Mouse (Mus musculus) CH12.LX (cell line): ENCODE results near the gene Hist1h2ba. TPM values are rescaled to one million over a fixed set of nuclear protein-coding genes. Genes with fewer than 3 reads are reported as not detected.

Experiments used
- DNase-seq: peaks from one replicate; pipeline ENCODE4 v3.0.0-alpha.2; 2013; ENCODE audit errors: extremely low read depth
- H3K27ac ChIP-seq: 2 replicates; pipeline ENCODE4 v1.5.1; 2012; ENCODE audit warnings: low read depth, mild to moderate bottlenecking, control low read depth, moderate library complexity; ENCODE audit not compliant: insufficient read depth
- H3K27me3 ChIP-seq: replicated peaks from 2 replicates; pipeline ENCODE3; 2012; ENCODE audit warnings: inconsistent platforms
- H3K36me3 ChIP-seq, 2 experiments: replicated peaks in 1 of 2; 2 replicates each; pipeline versions ENCODE3 to v1.6.1; 2012; ENCODE audit warnings: inconsistent platforms in 1 of 2, low read length in 1 of 2, mild to moderate bottlenecking in 1 of 2, mixed read lengths in 1 of 2, moderate library complexity in 1 of 2; ENCODE audit not compliant: control insufficient read depth in 1 of 2, insufficient read depth in 1 of 2
- H3K4me1 ChIP-seq, 2 experiments: 2 replicates each; pipeline ENCODE4 v1.6.1; 2012; ENCODE audit warnings: inconsistent platforms in 1 of 2, moderate library complexity in 1 of 2; ENCODE audit not compliant: insufficient read depth in 2 of 2, control insufficient read depth in 1 of 2
- H3K4me2 ChIP-seq: 2 replicates; pipeline ENCODE4 v1.6.1; 2012; ENCODE audit warnings: low read depth, mild to moderate bottlenecking, control low read depth; ENCODE audit not compliant: poor library complexity, insufficient read depth, severe bottlenecking
- H3K4me3 ChIP-seq, 3 experiments: fragments of 150-350 bp in 1 of 3; sonication (generic) in 1 of 3; replicated peaks in 1 of 3; 2 replicates each; pipeline versions ENCODE3 to v1.5.1; 2011 to 2012; ENCODE audit warnings: low read depth in 2 of 3, low read length in 2 of 3, mild to moderate bottlenecking in 2 of 3, moderate library complexity in 2 of 3, control low read depth in 1 of 3, improper control_type of control experiment in 1 of 3, inconsistent platforms in 1 of 3, mixed read lengths in 1 of 3; ENCODE audit not compliant: poor library complexity in 1 of 3
- H3K79me2 ChIP-seq: replicated peaks from 2 replicates; pipeline ENCODE4 v1.6.1; 2012; ENCODE audit warnings: mild to moderate bottlenecking, moderate library complexity; ENCODE audit not compliant: control insufficient read depth, poor library complexity, insufficient read depth, severe bottlenecking; ENCODE audit errors: extremely low read depth
- H3K9ac ChIP-seq: 2 replicates; pipeline ENCODE4 v1.6.1; 2012; ENCODE audit warnings: low read depth, mild to moderate bottlenecking, control low read depth, moderate library complexity; ENCODE audit not compliant: insufficient read depth
- H3K9me3 ChIP-seq: replicated peaks from 2 replicates; pipeline ENCODE3; 2012; ENCODE audit warnings: low read length, inconsistent platforms, mixed read lengths
- BHLHE40 ChIP-seq: IDR thresholded peaks from 2 replicates; pipeline ENCODE4 v1.6.1; 2011; ENCODE audit warnings: mild to moderate bottlenecking, low read depth, low read length, improper control_type of control experiment
- CTCF ChIP-seq, 2 experiments: IDR thresholded peaks in 1 of 2; conservative IDR thresholded peaks in 1 of 2; 2 replicates each; pipeline ENCODE4 v1.5.1; 2011 to 2012; ENCODE audit warnings: low read depth in 2 of 2, low read length in 2 of 2, improper control_type of control experiment in 1 of 2, inconsistent platforms in 1 of 2, mild to moderate bottlenecking in 1 of 2, moderate library complexity in 1 of 2
- ELF1 ChIP-seq: IDR thresholded peaks from 2 replicates; pipeline ENCODE4 v1.6.1; 2014; ENCODE audit warnings: low read depth, mild to moderate bottlenecking, inconsistent platforms, low read length, improper control_type of control experiment
- GABPA ChIP-seq: IDR thresholded peaks from 2 replicates; pipeline ENCODE4 v1.6.1; 2012; ENCODE audit warnings: low read depth, low read length, improper control_type of control experiment, inconsistent platforms; ENCODE audit not compliant: insufficient replicate concordance
- JUND ChIP-seq: conservative IDR thresholded peaks from 2 replicates; pipeline ENCODE4 v1.6.1; 2011; ENCODE audit warnings: low read depth, low read length, improper control_type of control experiment
- MAX ChIP-seq: IDR thresholded peaks from 2 replicates; pipeline ENCODE4 v1.6.1; 2011; ENCODE audit warnings: low read length, improper control_type of control experiment
- MYC ChIP-seq: IDR thresholded peaks from 2 replicates; pipeline ENCODE4 v1.6.1; 2011; ENCODE audit warnings: low read depth, mild to moderate bottlenecking, improper control_type of control experiment, low read length
- RAD21 ChIP-seq: IDR thresholded peaks from 2 replicates; pipeline ENCODE4 v1.6.1; 2011; ENCODE audit warnings: low read depth, mild to moderate bottlenecking, low read length, improper control_type of control experiment, moderate library complexity
- SMC3 ChIP-seq: IDR thresholded peaks from 2 replicates; pipeline ENCODE4 v1.6.1; 2011; ENCODE audit warnings: low read depth, low read length, improper control_type of control experiment
- USF1 ChIP-seq: IDR thresholded peaks from 2 replicates; pipeline ENCODE4 v1.6.1; 2014; ENCODE audit warnings: low read depth, mild to moderate bottlenecking, inconsistent platforms, low read length, improper control_type of control experiment
- dilution Hi-C: fragments of 300-500 bp; cut with MboI; formaldehyde crosslinking; loops from 2 replicates; pipeline ENCODE4 v1.14.3; 2020; ENCODE audit warnings: low sequenced_read_pairs; ENCODE audit not compliant: extremely low pct_unique_long_range_greater_than_20kb, extremely low pct_ligation_motif_present
- in situ Hi-C: fragments of 300-500 bp; cut with MboI; formaldehyde crosslinking; loops from 3 replicates; pipeline ENCODE4 v1.14.3; 2019; ENCODE audit warnings: low sequenced_read_pairs, low pct_ligation_motif_present, low pct_unique_long_range_greater_than_20kb, mixed read lengths
- polyA plus RNA-seq: library from polyadenylated mRNA; unstranded; fragments of >175 nt; gene quantifications from 2 replicates; pipeline ENCODE4 v1.2.1, GENCODE M21; 2012; ENCODE audit warnings: low read depth; ENCODE audit not compliant: insufficient read length
- total RNA-seq, 2 experiments: library from RNA; depleted of rRNA; stranded (reverse); fragments of 300-350 nt in 1 of 2; fragments of >200 nt in 1 of 2; gene quantifications; 2 replicates each; pipeline ENCODE4 v1.2.3; 2012 to 2014

The Hist1h2ba gene
- total and polyA plus RNA-seq, 3 experiments: not detected

- DNase-seq: peak; percentile 77
- H3K4me1 ChIP-seq: no peaks in the 10 kb centered on the region; a peak in 1 of 4 replicates
- dilution Hi-C loops (no loop called here), in situ Hi-C loops (no loop called here)
- no peak overlapping the region for H3K4me2 ChIP-seq
- no peaks in the 10 kb centered on the region for H3K9me3 ChIP-seq
- no peaks in the 10 kb centered on the region for H3K36me3 ChIP-seq
- no peaks in the 10 kb centered on the region for H3K79me2 ChIP-seq
- no peaks in the 10 kb centered on the region for H3K27me3 ChIP-seq
- H3K27ac ChIP-seq: no peak overlapping the region
- H3K9ac ChIP-seq: no peak overlapping the region
- no peak overlapping the region for H3K4me3 ChIP-seq
- TF ChIP-seq USF1 (peak; percentile 50), RAD21 (peak; percentile 45), SMC3 (peak; percentile 74), ELF1 (peak; percentile 60; the same call in 1 of the 2 replicates), GABPA (no peak), JUND (no peak), CTCF (conservative IDR thresholded peaks at IDR 0.05 in 1 of 2, IDR thresholded peaks at IDR 0.05 in 1 of 2; ENCODE audit: low read depth in 2 of 2, low read length in 2 of 2) (peak in 1 of 2 experiments; percentile 69; a peak in 2 of 4 replicates), MAX (no peak), MYC (peak; percentile 66; the same call in 1 of the 2 replicates), BHLHE40 (peak; percentile 78)
Measured at GRCm38 (mm10) chr13:23885540-23885939, 48.4 kb downstream of the Hist1h2ba start.

Other genes with a start within 250 kb of the Hist1h2ba start
- gene Hist1h2bc, start 250.0 kb downstream of the Hist1h2ba start, total RNA-seq (2012; rRNA removed): 436 and 456 TPM in 2 replicates
- 16.1 and 17.4 TPM in 2 replicates for gene Hist1h2bc, start 250.0 kb downstream of the Hist1h2ba start, total RNA-seq (2014; rRNA removed)
- 1.1 and 2.2 TPM in 2 replicates for gene Hist1h2bc, start 250.0 kb downstream of the Hist1h2ba start, polyA plus RNA-seq
- gene Hist1h1t, start 238.3 kb downstream of the Hist1h2ba start, total RNA-seq (2012; rRNA removed): 0.38 and 0.76 TPM in 2 replicates
- not detected in 2 replicates for gene Hist1h1t, start 238.3 kb downstream of the Hist1h2ba start, total RNA-seq (2014; rRNA removed)
- not detected in 2 replicates for gene Hist1h1t, start 238.3 kb downstream of the Hist1h2ba start, polyA plus RNA-seq
- 1,176 and 1,374 TPM in 2 replicates for gene Hist1h4c, start 235.7 kb downstream of the Hist1h2ba start, total RNA-seq (2012; rRNA removed)
- 3.9 and 6.9 TPM in 2 replicates for gene Hist1h4c, start 235.7 kb downstream of the Hist1h2ba start, total RNA-seq (2014; rRNA removed)
- 0.76 and 1.2 TPM in 2 replicates for gene Hist1h4c, start 235.7 kb downstream of the Hist1h2ba start, polyA plus RNA-seq
- gene Hfe, start 223.3 kb downstream of the Hist1h2ba start, total RNA-seq (2012; rRNA removed): 0.08 and 0.50 TPM in 2 replicates
- gene Hfe, start 223.3 kb downstream of the Hist1h2ba start, total RNA-seq (2014; rRNA removed): 0.16 and 0.39 TPM in 2 replicates
- 0.67 and 1.0 TPM in 2 replicates for gene Hfe, start 223.3 kb downstream of the Hist1h2ba start, polyA plus RNA-seq
- 568 and 597 TPM in 2 replicates for gene Hist1h1c, start 195.3 kb downstream of the Hist1h2ba start, total RNA-seq (2012; rRNA removed)
- 22.8 and 26.1 TPM in 2 replicates for gene Hist1h1c, start 195.3 kb downstream of the Hist1h2ba start, total RNA-seq (2014; rRNA removed)
- gene Hist1h1c, start 195.3 kb downstream of the Hist1h2ba start, polyA plus RNA-seq: 12.5 and 13.2 TPM in 2 replicates
- 1,821 and 1,847 TPM in 2 replicates for gene Hist1h3c, start 188.6 kb downstream of the Hist1h2ba start, total RNA-seq (2012; rRNA removed)
- gene Hist1h3c, start 188.6 kb downstream of the Hist1h2ba start, total RNA-seq (2014; rRNA removed): 57.5 and 73.1 TPM in 2 replicates
- 5.5 and 7.3 TPM in 2 replicates for gene Hist1h3c, start 188.6 kb downstream of the Hist1h2ba start, polyA plus RNA-seq
- 2,544 and 2,852 TPM in 2 replicates for gene Hist1h2bb, start 187.4 kb downstream of the Hist1h2ba start, total RNA-seq (2012; rRNA removed)
- gene Hist1h2bb, start 187.4 kb downstream of the Hist1h2ba start, total RNA-seq (2014; rRNA removed): 34.5 and 54.6 TPM in 2 replicates
- 0.53 and 1.3 TPM in 2 replicates for gene Hist1h2bb, start 187.4 kb downstream of the Hist1h2ba start, polyA plus RNA-seq
- 1,936 and 2,243 TPM in 2 replicates for gene Hist1h2ab, start 183.0 kb downstream of the Hist1h2ba start, total RNA-seq (2012; rRNA removed)
- 24.9 and 32.6 TPM in 2 replicates for gene Hist1h2ab, start 183.0 kb downstream of the Hist1h2ba start, total RNA-seq (2014; rRNA removed)
- 2.9 TPM in 2 replicates for gene Hist1h2ab, start 183.0 kb downstream of the Hist1h2ba start, polyA plus RNA-seq
- 1,913 and 2,096 TPM in 2 replicates for gene Hist1h3b, start 181.9 kb downstream of the Hist1h2ba start, total RNA-seq (2012; rRNA removed)
- gene Hist1h3b, start 181.9 kb downstream of the Hist1h2ba start, total RNA-seq (2014; rRNA removed): 28.9 and 44.0 TPM in 2 replicates
- 5.4 and 5.5 TPM in 2 replicates for gene Hist1h3b, start 181.9 kb downstream of the Hist1h2ba start, polyA plus RNA-seq
- gene Hist1h4b, start 177.1 kb downstream of the Hist1h2ba start, total RNA-seq (2012; rRNA removed): 2,309 and 2,552 TPM in 2 replicates
- 14.3 and 24.8 TPM in 2 replicates for gene Hist1h4b, start 177.1 kb downstream of the Hist1h2ba start, total RNA-seq (2014; rRNA removed)
- gene Hist1h4b, start 177.1 kb downstream of the Hist1h2ba start, polyA plus RNA-seq: 3.5 and 11.8 TPM in 2 replicates
- 1,167 and 1,215 TPM in 2 replicates for gene Hist1h4a, start 172.9 kb downstream of the Hist1h2ba start, total RNA-seq (2012; rRNA removed)
- gene Hist1h4a, start 172.9 kb downstream of the Hist1h2ba start, total RNA-seq (2014; rRNA removed): 14.2 and 18.4 TPM in 2 replicates
- gene Hist1h4a, start 172.9 kb downstream of the Hist1h2ba start, polyA plus RNA-seq: 3.3 and 4.4 TPM in 2 replicates
- 1,392 and 1,471 TPM in 2 replicates for gene Hist1h3a, start 171.8 kb downstream of the Hist1h2ba start, total RNA-seq (2012; rRNA removed)
- 60.5 and 78.5 TPM in 2 replicates for gene Hist1h3a, start 171.8 kb downstream of the Hist1h2ba start, total RNA-seq (2014; rRNA removed)
- gene Hist1h3a, start 171.8 kb downstream of the Hist1h2ba start, polyA plus RNA-seq: 3.2 and 3.9 TPM in 2 replicates
- gene Hist1h1a, start 170.5 kb downstream of the Hist1h2ba start, total RNA-seq (2012; rRNA removed): 1,163 and 1,722 TPM in 2 replicates
- 22.2 and 30.9 TPM in 2 replicates for gene Hist1h1a, start 170.5 kb downstream of the Hist1h2ba start, total RNA-seq (2014; rRNA removed)
- 1.7 and 2.4 TPM in 2 replicates for gene Hist1h1a, start 170.5 kb downstream of the Hist1h2ba start, polyA plus RNA-seq
- not detected in 2 replicates for gene Trim38, start 164.2 kb downstream of the Hist1h2ba start, total RNA-seq (2012; rRNA removed)
- not detected in 2 replicates for gene Trim38, start 164.2 kb downstream of the Hist1h2ba start, total RNA-seq (2014; rRNA removed)
- 0.11 TPM in 1 of 2 replicates, not detected in the other for gene Trim38, start 164.2 kb downstream of the Hist1h2ba start, polyA plus RNA-seq
- 0.04 TPM in 1 of 2 replicates, not detected in the other for gene Slc17a2, start 127.2 kb downstream of the Hist1h2ba start, total RNA-seq (2012; rRNA removed)
- not detected in 2 replicates for gene Slc17a2, start 127.2 kb downstream of the Hist1h2ba start, total RNA-seq (2014; rRNA removed)
- not detected in 2 replicates for gene Slc17a2, start 127.2 kb downstream of the Hist1h2ba start, polyA plus RNA-seq
- gene Slc17a3, start 94.7 kb downstream of the Hist1h2ba start, total RNA-seq (2012; rRNA removed): not detected in 2 replicates
- not detected in 2 replicates for gene Slc17a3, start 94.7 kb downstream of the Hist1h2ba start, total RNA-seq (2014; rRNA removed)
- gene Slc17a3, start 94.7 kb downstream of the Hist1h2ba start, polyA plus RNA-seq: not detected in 2 replicates
- gene Slc17a1, start 66.4 kb downstream of the Hist1h2ba start, total RNA-seq (2012; rRNA removed): not detected in 2 replicates
- gene Slc17a1, start 66.4 kb downstream of the Hist1h2ba start, total RNA-seq (2014; rRNA removed): not detected in 2 replicates
- not detected in 2 replicates for gene Slc17a1, start 66.4 kb downstream of the Hist1h2ba start, polyA plus RNA-seq
- 0.08 TPM in 1 of 2 replicates, not detected in the other for gene Slc17a4, start 19.1 kb downstream of the Hist1h2ba start, total RNA-seq (2012; rRNA removed)
- gene Slc17a4, start 19.1 kb downstream of the Hist1h2ba start, total RNA-seq (2014; rRNA removed): 0.23 and 0.35 TPM in 2 replicates
- gene Slc17a4, start 19.1 kb downstream of the Hist1h2ba start, polyA plus RNA-seq: 0.26 and 0.37 TPM in 2 replicates
- not detected in 2 replicates for gene Hist1h2aa, start 306 bp upstream of the Hist1h2ba start, total RNA-seq (2012; rRNA removed)
- not detected in 2 replicates for gene Hist1h2aa, start 306 bp upstream of the Hist1h2ba start, total RNA-seq (2014; rRNA removed)
- gene Hist1h2aa, start 306 bp upstream of the Hist1h2ba start, polyA plus RNA-seq: not detected in 2 replicates
- gene Scgn, start 57.1 kb upstream of the Hist1h2ba start, total RNA-seq (2012; rRNA removed): not detected in 2 replicates
- not detected in 2 replicates for gene Scgn, start 57.1 kb upstream of the Hist1h2ba start, total RNA-seq (2014; rRNA removed)
- gene Scgn, start 57.1 kb upstream of the Hist1h2ba start, polyA plus RNA-seq: not detected in 2 replicates